Mouse (Mus musculus) bone marrow, adult 2 months (tissue): ENCODE measurements around the gene Slc4a8.

ENCODE experiments used
- CTCF ChIP-seq: fragments of 200-500 bp; IDR thresholded peaks from 2 replicates; pipeline ENCODE4 v1.5.1; 2011; ENCODE audit warnings: low read length, control low read depth; ENCODE audit not compliant: control insufficient read depth, insufficient read depth
- POLR2A ChIP-seq: fragments of 200-500 bp; IDR thresholded peaks from 2 replicates; pipeline ENCODE4 v1.6.1; 2011; ENCODE audit warnings: low read depth, mild to moderate bottlenecking, control low read depth, low read length, borderline replicate concordance; ENCODE audit not compliant: control insufficient read depth

- no peak for TF ChIP-seq POLR2A
- TF ChIP-seq CTCF = no peak
Observed at GRCm38 (mm10) chr15:100748584-100748983, 13.0 kb upstream of the Slc4a8 start.
